Mouse (Mus musculus) spleen, postnatal 4 days (tissue): ENCODE results near the gene Myrfl.

Experiments
- DNase-seq, 2 experiments: peaks; one replicate each; pipeline ENCODE4 v3.0.0; 2022; ENCODE audit warnings: low spot score in 2 of 2

Gene Myrfl

DNA sequence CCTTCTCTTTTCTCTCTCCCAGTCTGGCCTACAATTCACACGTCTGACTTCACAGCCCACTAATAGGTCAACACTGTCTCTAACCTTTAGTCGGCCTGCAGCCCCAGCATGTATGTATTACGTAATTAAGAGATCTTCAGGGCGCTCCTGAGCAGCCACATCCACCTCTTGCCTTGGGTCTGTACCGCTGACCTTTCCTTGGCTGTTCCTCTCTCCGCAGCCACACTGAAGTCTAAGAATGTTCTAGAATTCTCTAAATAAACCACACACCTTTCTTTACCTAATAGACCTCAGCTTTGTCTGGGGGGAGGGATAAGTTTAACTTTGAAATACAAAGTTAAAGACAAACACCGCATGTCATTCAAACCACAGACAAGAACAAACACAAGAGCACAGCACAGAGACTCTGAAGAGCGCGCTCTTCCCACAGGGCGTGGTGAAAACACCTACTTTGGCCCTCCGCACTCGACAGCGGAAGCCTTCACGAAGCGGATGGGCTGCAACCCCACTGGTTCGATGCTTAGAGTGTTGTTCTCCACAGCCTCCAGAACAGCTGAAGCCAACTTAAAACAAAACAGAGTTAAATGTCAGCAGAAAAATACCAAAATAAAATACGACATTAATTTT is 17.0 kb upstream of the Myrfl start:
- DNase-seq, result no peak

GRCm38 (mm10) chr10:116912850-116913249 is 16.1 kb upstream of the Myrfl start:
- no peak for DNase-seq

- DNase-seq, result no peak
Observed at GRCm38 (mm10) chr10:116908901-116909642, 12.4 kb upstream of the Myrfl start.

DNA sequence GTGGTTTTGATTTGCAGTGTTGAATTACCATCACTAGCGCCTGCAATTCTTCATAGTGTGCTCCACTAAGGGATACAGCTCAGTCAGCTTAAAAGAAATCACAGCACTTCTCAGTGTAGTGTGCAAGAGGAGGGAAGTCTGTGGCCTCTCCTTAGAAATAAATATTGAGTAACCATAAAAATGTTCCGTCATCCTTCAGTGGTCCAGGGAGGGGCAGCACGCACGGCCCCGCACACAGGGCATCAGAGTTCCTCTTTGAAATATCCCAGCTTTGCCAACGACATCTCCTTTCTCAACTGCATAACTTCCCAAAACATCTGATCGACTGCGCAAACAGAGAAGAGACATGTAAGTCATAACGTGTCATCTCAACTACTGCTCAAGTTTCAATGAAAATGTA is 10.1 kb upstream of the Myrfl start:
- no peak for DNase-seq

GRCm38 (mm10) chr10:116904503-116904908 is 7.8 kb upstream of the Myrfl start:
- DNase-seq, result no peak

DNA sequence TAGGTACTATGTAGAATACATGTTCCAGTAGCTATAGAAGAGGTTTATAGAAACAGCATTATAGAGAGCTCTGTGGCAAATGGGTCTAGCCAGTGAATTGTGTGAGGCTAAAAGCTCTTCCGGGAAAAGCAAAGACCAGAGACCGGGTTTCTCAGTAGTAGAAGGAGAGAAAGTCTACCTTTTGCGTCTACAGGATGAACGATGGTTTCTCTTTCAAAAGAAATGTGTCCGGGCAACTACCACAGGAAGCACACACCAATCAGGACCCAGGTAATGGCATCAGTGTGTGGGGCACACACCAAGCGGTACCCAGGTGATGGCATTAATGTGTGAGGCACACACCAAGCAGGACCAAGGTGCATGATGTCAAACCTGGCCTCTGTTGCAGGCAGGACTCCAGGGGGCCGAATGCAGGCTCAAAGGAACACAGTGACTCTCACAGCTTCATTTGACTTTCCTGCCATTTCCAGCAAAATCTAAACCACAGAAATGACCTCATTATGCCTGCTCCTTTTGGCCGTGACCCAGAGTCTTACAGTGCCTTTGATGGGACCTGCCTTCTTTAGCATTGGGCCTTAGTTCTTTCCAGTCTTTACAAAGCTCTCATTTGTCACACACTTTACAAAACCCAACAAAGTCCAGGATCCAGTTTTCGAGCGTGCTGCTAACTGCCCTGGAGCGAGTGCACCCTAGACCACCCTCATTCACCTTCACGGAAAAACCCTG is 1.4 kb downstream of the Myrfl start:
- no peak for DNase-seq

DNA sequence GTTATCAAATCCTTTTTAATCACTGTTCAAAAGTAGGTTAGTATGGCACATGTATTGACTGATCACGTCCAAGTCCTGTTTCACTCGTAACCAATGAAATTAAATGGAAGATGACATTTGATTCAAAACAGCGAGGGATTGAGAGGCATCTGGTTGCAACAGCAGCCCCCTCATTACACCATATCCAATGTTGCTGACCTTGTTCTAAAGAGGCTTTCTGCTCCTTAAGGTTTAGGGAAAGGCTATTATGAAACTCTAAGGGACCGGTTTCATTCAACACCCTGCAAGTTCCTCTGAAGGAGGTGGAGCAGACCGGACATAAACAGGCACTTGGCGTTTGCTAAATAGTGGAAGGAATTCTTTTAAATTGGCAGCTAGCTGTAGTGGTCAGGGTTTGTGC is 2.2 kb downstream of the Myrfl start:
- DNase-seq, result no peak

- DNase-seq, result no peak
Observed at GRCm38 (mm10) chr10:116893753-116894152, 3.0 kb downstream of the Myrfl start.

- no peak for DNase-seq
Observed at GRCm38 (mm10) chr10:116890587-116890986, 6.1 kb downstream of the Myrfl start.

DNA sequence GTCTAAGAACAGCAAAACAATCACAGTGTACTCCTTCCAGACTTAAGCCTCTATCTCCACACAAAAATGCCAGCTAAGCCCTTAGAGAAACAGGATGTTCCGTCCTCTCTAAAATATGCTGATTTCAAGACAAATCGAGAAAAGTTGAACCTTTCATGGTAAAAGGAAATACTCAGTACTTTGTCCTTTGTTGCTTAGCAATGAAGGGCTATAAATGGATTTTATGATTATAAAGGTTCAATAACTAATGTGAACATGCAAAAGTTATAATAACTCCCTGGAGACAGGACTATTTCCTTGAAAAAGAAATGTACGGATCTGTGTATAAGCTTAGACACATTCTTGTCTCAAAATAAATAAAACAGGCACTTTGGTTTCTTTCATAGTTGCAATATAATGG is 12.2 kb downstream of the Myrfl start:
- DNase-seq, result no peak

- no peak for DNase-seq
Observed at GRCm38 (mm10) chr10:116883531-116883930, 13.2 kb downstream of the Myrfl start.

DNA sequence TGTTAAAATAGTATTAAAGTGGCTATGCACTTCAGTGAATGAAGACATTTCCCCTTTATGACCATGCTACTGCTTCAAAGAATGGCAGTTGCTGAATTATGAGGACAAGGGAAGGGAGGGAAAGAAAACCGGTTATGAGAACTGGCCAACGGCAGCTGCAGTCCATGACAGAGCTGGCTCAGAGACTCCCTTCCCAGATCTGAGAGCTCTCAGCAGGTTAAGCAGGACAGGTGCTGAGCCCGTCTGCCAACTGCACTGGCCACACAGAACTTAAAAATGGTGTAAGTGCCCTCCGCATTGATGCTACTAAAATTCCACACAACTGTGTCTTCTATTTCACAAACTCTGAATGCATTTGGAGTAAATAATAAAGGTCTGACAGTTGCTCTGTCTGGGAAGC is 19.3 kb downstream of the Myrfl start:
- DNase-seq, result no peak

- no peak for DNase-seq
Observed at GRCm38 (mm10) chr10:116874490-116874889, 22.2 kb downstream of the Myrfl start.

GRCm38 (mm10) chr10:116872016-116872410 is 24.7 kb downstream of the Myrfl start:
- no peak for DNase-seq

DNA sequence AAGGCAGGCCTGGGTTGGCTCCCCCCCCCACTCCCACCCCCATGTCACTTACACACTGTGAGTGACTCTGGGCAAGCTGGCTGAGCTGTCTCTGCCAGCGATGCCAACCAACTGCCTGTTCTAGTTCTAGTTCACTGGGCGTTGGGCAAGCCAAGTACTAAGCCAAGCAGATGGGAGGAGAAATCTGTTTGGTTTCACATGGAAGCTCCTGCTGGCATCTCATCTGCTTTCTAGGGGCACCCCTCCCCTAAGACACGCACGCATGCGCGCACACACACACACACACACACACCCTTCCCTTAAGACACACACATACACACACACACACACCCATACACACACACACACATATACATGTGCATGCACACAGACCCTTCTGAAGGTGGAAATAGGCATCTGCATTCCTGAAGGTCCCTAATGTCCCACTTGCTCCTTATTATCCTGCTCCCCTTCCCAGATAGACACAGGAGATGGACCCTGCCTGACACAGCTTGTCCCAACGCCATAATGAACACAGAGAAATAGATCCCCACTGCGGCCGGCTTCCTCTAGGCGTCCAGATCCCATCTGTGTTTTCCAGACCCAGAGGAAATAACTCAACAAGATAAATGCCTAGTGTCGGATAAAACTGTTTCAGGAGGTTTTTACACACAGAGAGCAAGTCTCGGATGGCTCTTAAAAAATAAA is 25.2 kb downstream of the Myrfl start:
- DNase-seq, result no peak

- DNase-seq, result no peak
Observed at GRCm38 (mm10) chr10:116870819-116871218, 25.9 kb downstream of the Myrfl start.

- DNase-seq, result no peak
Observed at GRCm38 (mm10) chr10:116853159-116853845, 43.4 kb downstream of the Myrfl start.

DNA sequence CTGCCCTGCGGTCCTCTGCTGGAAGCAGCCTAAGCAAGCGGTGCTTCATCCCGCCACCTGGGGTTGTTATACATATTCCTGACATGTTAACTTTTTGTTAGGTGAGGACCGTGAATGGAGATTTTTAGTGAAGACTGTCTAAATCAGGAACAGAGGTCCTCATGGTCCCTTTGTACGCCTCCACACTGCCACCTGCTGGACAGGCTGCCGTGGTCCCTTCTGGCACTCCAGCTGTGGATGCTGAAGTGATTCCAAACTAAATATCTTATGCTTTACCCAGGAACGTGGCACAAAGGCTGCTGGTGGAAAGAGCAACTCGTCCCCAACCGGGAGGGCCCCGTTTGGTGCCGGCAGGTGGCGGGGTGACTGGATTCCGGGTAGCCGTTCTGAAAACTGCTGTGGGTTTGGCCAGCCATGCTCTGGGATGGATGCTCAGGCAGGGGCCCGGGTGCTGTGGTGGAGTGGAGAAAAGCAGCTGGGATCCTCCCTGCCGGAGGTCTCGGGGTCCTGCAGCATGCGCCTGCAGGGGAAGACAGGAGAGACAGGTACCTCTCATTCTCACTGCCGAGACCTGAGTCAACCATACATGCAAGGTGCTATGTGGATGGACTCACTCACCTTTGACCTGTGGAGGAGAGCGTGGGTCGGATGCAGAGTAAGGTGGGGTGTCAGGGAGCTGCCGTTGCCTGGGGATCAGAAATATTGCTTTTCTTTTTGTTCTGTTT is 47.8 kb downstream of the Myrfl start:
- peak; percentile 71 to 90 for DNase-seq

GRCm38 (mm10) chr10:116841551-116841950 is 55.2 kb downstream of the Myrfl start:
- DNase-seq, result no peak

- DNase-seq, result no peak
Observed at GRCm38 (mm10) chr10:116830676-116831075, 66.0 kb downstream of the Myrfl start.

DNA sequence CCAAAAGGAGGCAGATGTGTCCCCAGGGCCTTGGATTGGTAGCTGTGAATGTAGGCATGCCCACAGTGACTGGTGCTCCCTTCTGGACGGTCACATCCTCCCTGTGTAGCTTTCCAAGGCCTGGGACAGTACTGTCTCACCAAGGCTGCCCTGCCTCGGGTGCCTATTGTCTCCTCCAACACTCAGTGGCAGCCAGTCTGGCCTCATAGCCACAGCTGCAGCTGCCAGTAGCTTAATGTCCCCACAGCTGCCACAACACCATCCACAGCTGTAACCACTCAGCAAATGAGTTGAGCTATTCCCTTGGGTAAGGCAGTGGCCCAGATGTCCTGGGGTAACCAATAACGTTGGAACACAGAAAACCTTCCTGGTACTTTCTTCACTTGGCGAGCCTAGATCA is 68.6 kb downstream of the Myrfl start:
- no peak for DNase-seq
